Mouse (Mus musculus) spleen, adult 2 months (tissue): Measurements from ENCODE around the gene Dnpep. TPM values are rescaled to one million over a fixed set of nuclear protein-coding genes. Genes with fewer than 3 reads are reported as not detected.

Experiments
- DNase-seq, 2 experiments: peaks; one replicate each; pipeline versions ENCODE4 v3.0.0 to v3.0.0-alpha.2; 2012 to 2021; ENCODE audit warnings: low spot score in 2 of 2, low read depth in 1 of 2
- H3K27ac ChIP-seq: fragments of 200-500 bp; 2 replicates; pipeline ENCODE4 v1.5.1; 2012; ENCODE audit warnings: low read length, inconsistent platforms; ENCODE audit not compliant: insufficient read depth
- H3K27me3 ChIP-seq: fragments of 200-500 bp; 2 replicates; pipeline ENCODE4 v1.6.1; 2012; ENCODE audit warnings: mild to moderate bottlenecking, moderate library complexity, low read length, inconsistent platforms; ENCODE audit not compliant: control insufficient read depth, insufficient read depth
- H3K36me3 ChIP-seq: fragments of 200-500 bp; 2 replicates; pipeline ENCODE4 v1.6.1; 2012; ENCODE audit warnings: mild to moderate bottlenecking, low read length, inconsistent platforms; ENCODE audit not compliant: control insufficient read depth, insufficient read depth
- H3K4me1 ChIP-seq: fragments of 200-500 bp; 2 replicates; pipeline ENCODE4 v1.6.1; 2011; ENCODE audit warnings: inconsistent platforms; ENCODE audit not compliant: control insufficient read depth, insufficient read depth, insufficient read length
- H3K4me3 ChIP-seq: fragments of 200-500 bp; 2 replicates; pipeline ENCODE4 v1.5.1; 2011; ENCODE audit warnings: mild to moderate bottlenecking, inconsistent platforms; ENCODE audit not compliant: insufficient read depth, insufficient read length; ENCODE audit errors: extremely low read depth
- CTCF ChIP-seq: fragments of 200-500 bp; IDR thresholded peaks from 2 replicates; pipeline ENCODE4 v1.5.1; 2011; ENCODE audit warnings: mild to moderate bottlenecking, inconsistent platforms; ENCODE audit not compliant: insufficient read depth, insufficient read length, insufficient replicate concordance; ENCODE audit errors: extremely low read depth
- POLR2A ChIP-seq: fragments of 200-500 bp; IDR thresholded peaks from 2 replicates; pipeline ENCODE4 v1.6.1; 2011; ENCODE audit warnings: low read depth, low read length, inconsistent platforms
- WGBS: fragments of 180-500 bp; shearing (Covaris S2); methylation state at CpG from one replicate; pipeline ENCODE4 v1.1.7; 2018; 5-methylcytosine and 5-hydroxymethylcytosine counted together
- polyA plus RNA-seq: library from polyadenylated mRNA; depleted of rRNA; stranded (reverse); fragments of >200 nt; gene quantifications from 2 replicates; pipeline ENCODE4 v1.2.3, GENCODE M21; 2012

Dnpep gene
- polyA plus RNA-seq, 1 experiment: 76.1 TPM

DNA sequence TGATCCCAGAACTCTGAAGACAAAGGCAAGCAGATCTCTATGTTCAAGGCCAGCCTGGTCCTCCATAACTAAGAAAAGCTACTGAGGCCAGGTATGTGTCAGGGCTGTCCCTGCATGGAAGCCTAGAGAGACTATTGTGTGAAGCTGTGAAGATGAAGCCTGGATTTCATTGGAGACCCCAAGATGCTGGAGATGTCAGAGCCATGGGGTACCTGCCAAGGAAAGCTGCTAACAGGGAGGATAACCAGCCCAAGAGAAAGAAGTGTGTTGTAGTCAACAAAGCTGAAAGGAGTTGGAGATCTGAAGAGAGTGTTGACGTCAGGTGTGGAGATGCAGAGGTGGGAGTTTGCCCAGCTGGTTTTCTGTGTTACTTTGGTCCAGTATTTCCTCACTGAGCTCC is 13.5 kb upstream of the Dnpep start:
- DNase-seq: no peak
- H3K27me3 ChIP-seq: peaks cover 1% of the 10 kb centered on the region; the same call in 1 of the 2 replicates
- H3K27ac ChIP-seq: no peak overlapping the region
- H3K36me3 ChIP-seq: no peaks in the 10 kb centered on the region
- H3K4me1 ChIP-seq: no peaks in the 10 kb centered on the region
- no peak for TF ChIP-seq CTCF
- no peak for TF ChIP-seq POLR2A
- WGBS: 74% methylated on average over 1 of the region's 1 CpGs
- H3K4me3 ChIP-seq: no peak overlapping the region

- no peak for DNase-seq
- H3K4me1 ChIP-seq: no peaks in the 10 kb centered on the region
These were observed 9.7 kb upstream of the Dnpep start for GRCm38 (mm10) chr1:75327461-75327860.

DNA sequence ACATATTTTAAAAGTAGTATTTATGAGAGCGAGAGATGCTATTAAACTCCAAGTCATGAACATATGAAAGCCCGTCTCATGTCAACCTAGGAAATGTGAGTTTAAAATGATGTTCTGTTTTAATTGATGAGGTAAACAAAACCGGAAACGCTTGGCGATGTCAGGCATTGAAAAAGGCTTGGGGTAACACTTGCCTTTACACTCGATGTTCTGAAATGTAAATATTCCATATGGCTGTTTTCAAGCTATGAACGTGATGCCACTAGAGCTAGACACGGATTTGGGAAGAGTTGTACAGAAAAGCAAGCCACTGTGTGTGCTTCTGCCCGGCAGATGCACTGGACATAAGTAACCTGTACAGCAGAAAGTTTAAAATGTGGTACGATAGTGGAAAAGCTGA is 1.4 kb upstream of the Dnpep start:
- Histone ChIP-seq H3K4me1 (peaks cover 8% of the 10 kb centered on the region; the same call in 1 of the 2 replicates), H3K4me3 (no peak overlapping the region), H3K36me3 (peaks cover 3% of the 10 kb centered on the region), H3K27ac (no peak overlapping the region), H3K27me3 (0 out of 2 replicates have a peak, but pooled peaks cover 1% of the 10 kb centered on the region)
- 90% methylated on average over 10 of the region's 10 CpGs for WGBS
- no peak for DNase-seq
- TF ChIP-seq POLR2A (no peak), CTCF (no peak)

More at GRCm38 (mm10) chr1:75327461-75327860, 9.7 kb upstream of the Dnpep start:
- Histone ChIP-seq H3K27me3 (peaks cover 1% of the 10 kb centered on the region; the same call in 1 of the 2 replicates), H3K27ac (no peak overlapping the region), H3K36me3 (no peaks in the 10 kb centered on the region), H3K4me3 (no peak overlapping the region)
- no peak for TF ChIP-seq CTCF
- no peak for TF ChIP-seq POLR2A

DNA sequence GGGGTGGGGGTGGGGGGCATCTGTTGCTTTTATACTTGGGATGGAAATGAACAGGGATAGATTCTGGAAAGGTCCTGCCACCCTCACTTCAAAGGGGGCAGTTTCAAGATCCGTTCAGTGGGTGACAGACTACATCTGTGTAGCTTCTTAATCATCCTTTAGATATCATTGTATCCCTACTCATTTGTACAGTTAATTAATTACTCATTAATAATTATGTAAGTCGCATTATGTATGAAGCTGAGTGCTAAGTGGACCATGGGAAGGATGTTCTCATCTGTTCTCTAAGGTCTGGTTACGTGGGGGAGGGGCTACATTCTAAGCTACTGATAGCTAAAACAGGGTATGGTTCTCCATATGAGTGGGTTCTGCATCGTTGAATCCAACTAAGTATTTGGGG is 946 bp upstream of the Dnpep start:
- DNase-seq: no peak
- H3K4me1 ChIP-seq: peaks cover 8% of the 10 kb centered on the region; the same call in 1 of the 2 replicates
- WGBS: 88% methylated on average over 4 of the region's 4 CpGs
- no peak overlapping the region for H3K27ac ChIP-seq
- peaks cover 4% of the 10 kb centered on the region for H3K36me3 ChIP-seq
- H3K27me3 ChIP-seq: 0 out of 2 replicates have a peak, but pooled peaks cover 1% of the 10 kb centered on the region
- no peak for TF ChIP-seq POLR2A
- TF ChIP-seq CTCF: no peak
- no peak overlapping the region for H3K4me3 ChIP-seq

DNA sequence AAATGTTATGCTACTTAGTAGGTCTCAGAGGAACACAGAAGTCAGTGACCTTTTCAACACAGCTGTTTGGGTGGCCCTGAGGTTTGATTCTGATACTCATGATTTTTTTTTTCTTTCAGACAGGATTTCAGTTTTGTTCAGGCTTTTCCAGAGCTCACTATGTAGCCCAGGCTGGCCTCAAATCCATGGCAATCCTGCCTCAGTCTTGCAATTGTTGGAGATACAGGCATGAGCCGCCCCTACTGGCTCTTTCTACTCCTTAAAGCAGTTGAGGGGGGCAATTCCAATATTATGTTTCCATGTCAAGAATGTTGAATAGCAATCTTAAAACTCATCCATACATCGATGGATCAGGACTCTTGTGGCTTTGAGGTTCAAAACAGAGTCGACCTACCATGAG is 511 bp upstream of the Dnpep start:
- Histone ChIP-seq H3K4me3 (no peak overlapping the region), H3K4me1 (peaks cover 8% of the 10 kb centered on the region; the same call in 1 of the 2 replicates), H3K27me3 (0 out of 2 replicates have a peak, but pooled peaks cover 1% of the 10 kb centered on the region), H3K36me3 (peaks cover 4% of the 10 kb centered on the region), H3K27ac (no peak overlapping the region)
- no peak for DNase-seq
- 70% methylated on average over 3 of the region's 3 CpGs for WGBS
- TF ChIP-seq CTCF (no peak), POLR2A (no peak)

DNA sequence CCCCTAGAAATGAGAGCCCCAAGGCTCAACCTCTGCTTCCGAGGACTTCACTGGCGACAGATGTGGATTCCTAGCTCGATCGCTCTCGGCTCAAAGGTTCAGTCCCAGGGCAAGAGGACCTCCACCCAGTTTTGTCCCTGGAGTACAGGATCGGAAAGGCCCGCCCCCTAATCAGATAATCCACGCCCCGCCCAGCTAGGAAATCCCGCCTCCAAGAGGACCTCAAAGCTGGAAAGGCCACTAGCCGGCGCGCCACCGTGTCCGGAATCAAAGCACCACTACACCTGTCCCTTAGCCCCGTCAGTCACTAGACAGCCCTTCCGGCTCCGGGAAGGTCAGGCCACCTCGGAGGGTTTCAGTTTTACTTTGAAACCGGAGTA is 939 bp downstream of the Dnpep start:
- under 1% methylated on average over 20 of the region's 20 CpGs for WGBS
- Histone ChIP-seq H3K27ac (peak overlapping the region; percentile 86), H3K36me3 (peaks cover 9% of the 10 kb centered on the region), H3K4me3 (peak overlapping the region; percentile 68), H3K27me3 (0 out of 2 replicates have a peak, but pooled peaks cover 1% of the 10 kb centered on the region), H3K4me1 (peaks cover 8% of the 10 kb centered on the region; the same call in 1 of the 2 replicates)
- no peak for TF ChIP-seq POLR2A
- TF ChIP-seq CTCF: no peak
- DNase-seq: peak in 1 of 2 experiments; percentile 68
